Mouse (Mus musculus) spleen, adult 2 months (tissue): Measurements from ENCODE around the gene Pappa.

Source experiments
- CTCF ChIP-seq: fragments of 200-500 bp; IDR thresholded peaks from 2 replicates; pipeline ENCODE4 v1.5.1; 2011; ENCODE audit warnings: mild to moderate bottlenecking, inconsistent platforms; ENCODE audit not compliant: insufficient read depth, insufficient read length, insufficient replicate concordance; ENCODE audit errors: extremely low read depth
- POLR2A ChIP-seq: fragments of 200-500 bp; IDR thresholded peaks from 2 replicates; pipeline ENCODE4 v1.6.1; 2011; ENCODE audit warnings: low read depth, low read length, inconsistent platforms

- TF ChIP-seq POLR2A (no peak), CTCF (no peak)
These were observed 99.9 kb downstream of the Pappa start for GRCm38 (mm10) chr4:65223901-65224300.
